Mouse (Mus musculus) brain, adult 2 months (tissue): Measurements from ENCODE around the gene Gcn1l1.
"Not testable (repeated sequence)": the region's sequence is repeated elsewhere in the genome, so short reads cannot be mapped to it uniquely, and the experiment has no call there.

ENCODE experiments used
- DNase-seq: peaks from one replicate; pipeline ENCODE4 v3.0.0; 2011; ENCODE audit warnings: low read depth, low spot score

Gene Gcn1l1

DNA sequence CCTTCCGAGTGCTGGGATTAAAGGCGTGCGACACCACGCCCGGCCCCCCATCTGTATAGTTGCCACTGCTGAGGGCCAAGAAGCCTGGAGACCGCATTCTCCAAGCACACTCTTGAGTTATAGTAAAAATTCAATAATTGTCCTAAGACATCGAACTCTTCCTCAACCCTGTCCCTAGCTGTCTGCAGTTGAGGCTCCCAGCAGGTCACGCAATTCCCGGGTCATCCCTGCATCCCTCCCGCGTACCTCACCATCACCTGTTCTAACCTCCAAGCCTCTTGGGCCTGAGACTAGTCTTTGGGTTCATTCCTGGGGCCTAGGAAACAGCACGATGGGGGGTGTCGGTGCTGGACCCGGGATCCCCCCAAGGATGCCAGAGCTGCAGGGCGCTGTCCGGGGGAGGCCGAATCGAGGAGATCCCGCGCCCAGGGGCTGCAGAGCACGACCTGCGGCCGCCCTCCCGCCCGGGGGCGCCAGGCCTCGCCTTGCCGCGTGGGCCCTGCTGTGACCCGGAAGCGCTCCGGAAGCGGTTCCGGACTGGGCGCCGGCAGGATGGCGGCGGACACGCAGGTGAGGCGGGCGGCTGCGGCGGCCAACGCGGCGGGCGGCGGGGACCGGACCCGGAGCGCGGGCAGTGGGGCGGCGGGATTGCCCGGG is at the start of gene Gcn1l1:
Gene Gcn1l1, plus strand, starts transcription at position 518 of the 657 bp plus-strand sequence.
- DNase-seq, result peak; percentile 87

DNA sequence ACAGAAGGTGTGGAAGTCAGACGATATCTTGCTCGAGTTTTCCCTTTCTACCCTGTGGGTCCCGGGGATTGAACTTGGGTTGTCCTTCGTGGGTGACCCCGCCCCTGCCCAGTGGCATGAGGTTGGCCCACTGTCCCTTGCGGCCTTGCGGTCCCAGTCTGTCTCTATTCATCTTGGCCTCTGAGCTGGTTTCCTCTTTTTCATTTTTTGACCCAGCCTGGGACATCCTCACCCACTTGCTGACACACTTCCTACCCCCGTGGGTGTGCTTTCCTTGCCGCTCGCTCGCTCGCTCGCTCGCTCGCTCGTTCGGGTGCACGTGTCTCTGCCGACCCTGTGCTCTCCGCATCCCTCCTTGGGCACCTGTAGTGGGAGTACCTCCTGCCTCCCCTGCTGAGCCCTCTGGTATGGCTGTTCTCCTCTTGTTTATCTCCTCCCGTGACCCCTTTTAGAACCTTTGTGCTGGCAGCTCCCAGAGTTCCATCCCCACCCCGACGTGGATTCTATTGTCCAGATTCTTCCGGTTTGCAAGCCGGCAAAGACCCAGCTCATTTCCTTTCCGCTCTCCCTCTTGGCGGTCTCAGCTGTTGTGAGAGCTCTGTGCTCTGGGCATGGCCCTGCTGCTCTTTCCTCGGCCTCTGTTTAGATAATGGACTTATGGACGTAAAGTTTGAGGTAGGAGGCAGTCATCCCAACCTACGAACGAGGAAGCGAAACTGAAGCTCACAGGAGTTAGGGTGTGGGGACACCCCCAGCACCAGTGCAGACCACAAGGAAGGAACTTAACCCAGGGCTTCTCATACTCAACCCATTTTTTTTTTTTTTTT is 48.8 kb upstream of the Gcn1l1 start:
- no peak for DNase-seq

DNA sequence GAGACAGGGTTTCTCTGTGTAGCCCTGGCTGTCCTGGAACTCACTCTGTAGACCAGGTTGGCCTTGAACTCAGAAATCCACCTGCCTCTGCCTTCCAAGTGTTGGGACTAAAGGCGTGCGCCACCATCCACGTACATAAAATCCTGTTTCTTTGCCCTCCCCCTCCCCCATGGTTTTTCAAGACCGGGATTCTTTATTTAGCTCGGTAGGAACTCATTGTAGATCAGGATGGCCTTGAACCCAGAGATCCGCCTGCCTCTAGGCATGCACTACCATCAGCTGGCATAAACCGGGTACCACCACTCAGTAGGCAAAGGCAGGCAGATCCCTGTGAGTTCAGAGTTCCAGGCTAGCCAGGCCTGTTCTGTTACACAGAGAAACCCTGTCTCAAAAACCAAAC is 48.1 kb upstream of the Gcn1l1 start:
- DNase-seq, result no peak

DNA sequence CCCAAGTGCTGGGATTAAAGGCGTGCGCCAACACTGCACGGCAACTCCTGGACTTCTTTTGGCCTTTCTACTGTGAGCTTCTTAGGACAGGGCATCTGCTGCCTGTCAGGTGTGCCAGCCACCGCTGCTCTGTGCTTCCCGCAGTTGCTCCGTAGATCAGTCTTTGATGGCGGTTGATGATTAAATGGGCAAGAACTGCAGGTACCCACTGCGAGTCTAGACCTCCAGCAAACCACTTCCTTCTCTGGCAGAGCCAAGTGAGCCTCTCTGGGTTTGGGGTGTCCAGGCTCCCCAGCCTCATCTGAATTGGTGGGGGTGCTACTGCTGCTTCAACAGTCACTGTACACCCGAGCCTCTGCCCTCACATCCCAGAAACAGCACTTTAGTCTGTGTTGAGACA is 47.6 kb upstream of the Gcn1l1 start:
- DNase-seq, result no peak

DNA sequence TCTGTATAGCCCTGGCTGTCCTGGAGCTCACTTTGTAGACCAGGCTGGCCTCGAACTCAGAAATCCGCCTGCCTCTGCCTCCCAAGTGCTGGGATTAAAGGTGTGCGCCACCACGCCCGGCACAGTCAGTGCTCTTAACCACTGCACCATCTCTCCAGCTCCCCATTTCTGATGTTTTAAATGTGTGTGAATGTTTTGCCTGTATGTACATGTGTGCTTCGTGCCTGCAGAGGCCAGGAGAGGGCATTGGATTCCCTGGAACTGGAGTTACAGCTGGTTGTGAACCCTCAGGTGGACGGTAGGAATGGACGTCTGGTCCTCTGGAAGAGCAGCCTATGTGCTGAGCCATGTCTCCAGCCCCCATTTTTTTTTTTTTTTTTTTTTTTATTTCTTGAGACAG is 46.8 kb upstream of the Gcn1l1 start:
- not testable (repeated sequence) for DNase-seq

DNA sequence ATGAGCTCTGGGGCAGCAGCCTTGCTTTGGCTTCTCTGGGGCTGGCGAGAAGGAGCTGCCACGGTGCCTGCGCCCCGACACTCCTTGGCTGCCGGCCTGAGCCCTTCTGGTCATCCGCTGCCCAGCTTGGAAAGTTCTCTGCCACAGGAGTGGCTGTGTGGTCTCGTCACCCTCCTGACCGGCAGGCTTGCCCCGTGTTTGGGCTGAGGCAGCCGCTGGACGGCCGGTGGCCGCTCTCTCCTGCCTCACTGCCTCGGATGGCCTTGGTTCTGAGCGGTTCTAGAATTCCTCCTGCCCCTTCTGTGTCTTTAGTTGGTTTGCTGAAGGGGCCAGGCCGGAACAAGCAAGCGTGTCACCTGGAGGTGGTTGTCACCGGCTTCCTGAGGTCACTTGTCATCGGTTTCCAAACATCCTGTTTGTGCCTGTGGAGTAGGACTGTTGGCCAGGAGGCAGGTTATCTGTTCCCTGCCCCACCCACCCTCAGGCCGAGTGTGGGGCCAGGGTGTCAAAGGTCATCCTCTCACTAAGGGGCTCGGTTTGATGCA is 44.7 kb upstream of the Gcn1l1 start:
- no peak for DNase-seq

DNA sequence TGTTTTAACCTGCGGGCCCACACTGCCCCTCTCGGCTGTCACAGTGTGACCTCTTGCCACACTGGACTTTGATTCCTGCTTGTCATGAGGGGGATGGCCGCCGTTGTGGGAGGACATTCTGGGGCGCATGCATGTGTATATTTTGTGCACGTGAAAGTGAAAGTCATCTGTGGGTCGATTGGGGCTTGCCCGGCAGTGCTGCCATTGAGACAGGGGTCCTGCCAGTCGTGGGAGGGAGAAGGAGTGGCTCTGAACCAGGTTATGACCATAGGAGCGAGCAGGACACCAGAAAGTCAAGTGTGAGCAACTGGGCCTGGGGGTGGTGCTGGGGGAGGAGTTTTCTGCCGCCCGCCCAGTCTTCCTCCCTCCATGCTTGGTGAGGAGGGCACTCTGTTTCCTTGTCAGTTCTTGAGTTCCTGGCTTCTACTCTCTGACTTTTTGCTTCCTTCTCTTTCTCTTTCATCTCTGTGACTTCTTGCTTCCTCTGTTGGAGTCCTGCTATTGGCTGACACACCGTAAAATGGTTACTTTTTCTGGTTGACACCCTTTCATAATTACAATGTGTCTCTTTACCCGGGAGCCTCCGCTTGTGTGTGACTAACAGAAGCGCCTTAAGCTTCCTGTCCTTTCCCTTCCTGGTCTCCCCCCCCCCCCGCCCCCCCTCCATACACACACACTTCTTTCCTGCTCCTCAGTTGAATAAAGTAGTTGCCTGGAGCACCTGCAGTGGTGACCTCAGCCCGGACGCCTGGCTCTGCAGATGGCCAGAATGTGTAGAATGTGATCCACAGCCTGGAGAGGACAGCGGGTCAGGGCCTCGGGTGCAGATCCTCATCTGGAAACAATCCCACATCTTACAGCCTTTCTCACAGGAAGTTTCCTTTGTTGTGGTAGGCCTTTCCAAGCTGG is 43.2 kb upstream of the Gcn1l1 start:
- no peak for DNase-seq

DNA sequence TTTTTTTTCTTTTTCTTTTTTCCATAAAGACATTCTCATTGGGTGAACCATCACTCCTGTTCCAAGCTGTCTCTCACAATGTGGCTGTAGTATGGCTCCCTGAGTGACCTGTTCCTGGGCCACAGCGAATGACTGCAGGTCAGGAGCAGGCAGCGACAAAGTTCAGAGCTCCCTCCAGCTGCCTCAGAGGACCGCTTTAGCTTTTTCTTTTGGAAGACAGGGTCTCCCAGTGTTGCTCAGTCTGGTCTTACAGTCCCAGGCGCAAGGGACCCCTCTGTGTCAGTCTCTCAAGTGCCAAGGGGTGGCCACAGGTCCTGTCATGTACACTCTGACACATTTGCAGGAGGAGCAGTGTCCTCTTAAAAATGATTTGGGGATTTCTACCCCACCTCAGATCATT is 42.5 kb upstream of the Gcn1l1 start:
- no peak for DNase-seq

DNA sequence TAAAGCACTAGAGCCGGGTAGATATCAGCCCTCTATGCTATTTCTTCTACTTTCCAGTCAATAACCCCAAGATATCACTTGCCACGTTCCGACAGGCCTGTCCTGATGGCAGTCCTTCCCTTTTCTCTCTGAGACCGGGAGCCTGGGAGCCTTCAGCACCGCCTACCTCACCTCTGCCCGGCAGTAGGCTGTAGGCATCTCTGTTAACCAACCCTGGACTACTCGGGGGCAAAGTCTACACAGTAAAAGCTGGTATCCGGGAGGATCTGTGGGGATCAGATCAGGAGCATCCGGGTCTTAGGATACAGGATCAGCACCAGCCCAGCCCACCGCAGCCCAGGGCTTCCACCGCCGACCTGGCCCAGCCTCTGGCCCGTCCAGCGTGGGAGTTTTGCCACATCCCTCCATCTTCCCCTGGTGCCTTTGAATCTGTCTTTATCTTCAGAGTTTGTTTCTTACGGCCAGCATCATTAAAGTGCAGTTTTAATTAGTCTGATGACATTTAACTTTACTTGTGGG is 42.0 kb upstream of the Gcn1l1 start:
- DNase-seq, result no peak

DNA sequence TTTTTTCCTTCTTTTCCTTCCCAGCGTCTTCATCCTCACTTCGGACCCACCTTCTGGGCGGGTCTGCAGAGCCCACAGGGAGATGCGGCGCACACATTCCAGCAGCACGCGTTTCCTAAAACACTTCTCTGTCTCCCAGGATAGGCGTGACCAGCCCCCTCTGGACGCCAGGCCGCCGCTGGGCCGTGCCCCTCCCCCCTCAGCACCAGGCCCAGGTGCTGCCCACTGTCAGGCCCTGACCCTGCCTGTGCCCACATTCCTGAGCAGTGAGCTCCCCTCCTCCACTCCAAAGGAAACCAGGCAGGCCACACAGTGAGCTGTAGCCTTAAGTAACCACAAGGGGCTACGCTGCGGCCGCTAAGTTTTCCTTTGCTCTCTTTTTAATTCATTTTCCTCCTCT is 41.1 kb upstream of the Gcn1l1 start:
- no peak for DNase-seq

DNA sequence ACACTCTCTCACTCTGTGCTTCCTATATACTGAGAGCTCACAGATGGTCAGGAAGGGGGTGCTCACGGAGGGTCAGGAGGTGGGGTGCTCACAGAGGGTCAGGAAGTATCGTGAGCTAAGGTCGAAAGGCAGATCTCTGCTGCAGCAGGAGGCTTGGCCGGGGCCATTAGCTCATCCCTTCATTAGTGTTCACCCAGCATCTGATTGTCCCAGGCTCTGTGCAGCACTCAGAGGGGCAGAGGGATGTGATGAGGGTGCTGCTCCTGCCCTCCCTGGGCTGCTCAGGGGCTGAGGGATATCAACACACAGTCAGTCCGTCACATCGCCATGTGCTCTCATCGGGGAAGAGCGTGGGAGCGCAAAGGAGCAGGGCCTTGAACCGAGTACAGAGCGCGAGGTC is 40.6 kb upstream of the Gcn1l1 start:
- no peak for DNase-seq

DNA sequence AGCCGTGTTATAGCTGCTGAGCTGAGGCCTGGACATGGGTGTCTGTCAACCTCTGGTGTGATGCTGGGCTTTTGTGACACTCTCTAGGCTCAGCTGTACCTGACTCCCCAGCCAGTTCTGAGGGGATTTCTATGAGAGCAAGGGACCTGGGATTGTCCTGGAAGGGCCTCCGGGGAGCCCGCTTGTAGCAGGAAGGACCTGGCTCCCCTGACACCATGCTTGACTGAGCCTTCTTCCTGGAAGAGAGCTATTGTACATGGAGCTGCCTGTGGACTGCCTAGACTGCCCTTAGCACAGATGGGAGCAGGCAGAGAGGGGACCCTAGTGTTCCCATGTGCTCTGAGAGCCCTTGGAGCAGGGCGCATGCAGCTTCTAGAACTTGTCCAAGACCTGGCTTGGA is 39.6 kb upstream of the Gcn1l1 start:
- no peak for DNase-seq

DNA sequence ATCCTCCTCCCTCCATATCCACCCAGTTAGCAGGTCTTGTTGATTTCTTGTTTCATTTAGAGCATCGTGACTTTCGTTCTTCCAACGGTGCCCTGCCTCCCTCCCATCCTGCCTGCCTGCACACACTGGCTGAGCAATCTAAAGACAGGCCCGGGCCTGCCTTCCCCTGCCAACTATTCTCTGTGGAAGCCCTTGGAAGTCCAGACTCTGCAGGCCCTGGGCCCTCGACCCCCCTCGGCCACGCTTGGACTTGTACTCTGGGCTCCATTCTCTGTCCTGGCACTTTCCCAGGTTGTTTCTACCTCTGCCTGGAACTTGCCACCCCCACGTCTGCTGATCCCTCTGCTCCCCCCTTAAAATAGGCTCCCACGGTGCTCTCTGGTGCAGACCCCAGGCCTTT is 39.1 kb upstream of the Gcn1l1 start:
- DNase-seq, result no peak

DNA sequence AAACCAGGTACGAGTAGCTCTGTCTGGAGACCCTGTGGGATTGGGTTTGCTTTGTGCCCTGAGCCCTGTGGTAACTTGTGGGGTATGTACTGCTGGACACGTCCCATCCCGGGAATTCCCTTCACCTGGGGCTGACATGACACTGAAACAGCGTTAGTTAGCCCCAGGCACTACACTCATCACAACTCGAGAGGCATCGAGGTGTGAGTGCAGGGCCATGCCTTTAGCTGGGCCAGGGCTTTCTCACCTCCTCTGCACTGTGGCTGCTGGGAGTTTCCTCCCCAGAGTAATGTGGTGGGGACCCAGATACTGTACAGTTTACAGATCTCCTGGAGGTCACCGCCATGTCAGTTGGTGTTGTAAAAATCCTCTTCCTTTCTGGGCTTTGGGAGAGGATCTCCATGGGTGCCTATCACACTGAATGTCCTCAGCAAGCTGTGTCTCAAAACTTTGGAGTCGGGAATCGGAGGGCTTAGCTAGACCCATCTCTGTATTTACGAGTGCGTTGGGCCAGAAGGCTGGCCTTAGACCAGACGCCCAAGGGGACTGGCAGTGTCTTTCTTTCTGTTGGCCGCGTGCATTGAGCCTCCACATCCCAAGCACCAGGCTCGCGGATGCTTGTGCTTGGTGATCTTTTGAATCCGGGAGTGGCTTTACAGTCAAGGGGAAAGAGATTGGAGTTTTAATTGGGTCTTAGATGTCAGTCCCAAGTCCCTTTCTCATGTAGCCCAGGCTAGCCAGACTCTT is 38.4 kb upstream of the Gcn1l1 start:
- DNase-seq, result no peak

DNA sequence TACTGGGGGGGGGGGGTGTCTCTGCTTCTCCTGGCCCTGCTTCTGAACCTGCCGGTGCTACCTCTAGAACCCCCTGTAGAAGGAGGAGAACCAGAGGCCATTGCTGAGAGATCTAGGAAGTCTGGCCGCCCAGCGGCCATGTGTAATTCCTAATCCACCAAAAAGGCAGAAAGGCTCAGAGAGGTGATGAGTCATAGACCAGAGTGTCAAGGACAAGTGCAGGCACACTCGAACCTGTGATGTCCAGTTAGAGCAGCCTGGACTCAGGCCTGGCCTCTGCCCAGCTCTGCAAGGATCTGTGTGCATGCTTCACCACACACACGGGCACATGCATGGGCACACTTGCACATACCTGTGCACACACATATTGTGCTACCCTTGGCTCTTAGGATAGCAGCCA is 36.9 kb upstream of the Gcn1l1 start:
- DNase-seq, result no peak

DNA sequence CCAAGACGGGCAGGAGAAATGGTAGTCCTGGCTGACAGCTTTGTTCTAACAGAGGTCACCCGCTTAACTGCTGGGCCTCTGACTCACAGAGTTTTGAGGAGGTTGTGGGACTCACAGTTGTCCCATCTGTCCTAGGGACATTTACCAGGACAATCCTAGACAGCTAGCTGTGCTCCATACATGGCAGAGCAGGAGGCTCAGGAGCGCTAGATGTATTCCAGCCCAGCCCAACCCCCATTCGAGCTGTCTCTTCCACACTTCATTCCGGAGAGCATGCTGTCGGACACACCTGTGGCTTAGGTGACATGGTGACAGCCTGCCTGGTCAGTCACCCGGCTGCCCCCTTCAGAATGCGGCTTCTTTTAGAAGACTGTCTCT is 35.7 kb upstream of the Gcn1l1 start:
- DNase-seq, result peak; percentile 66

DNA sequence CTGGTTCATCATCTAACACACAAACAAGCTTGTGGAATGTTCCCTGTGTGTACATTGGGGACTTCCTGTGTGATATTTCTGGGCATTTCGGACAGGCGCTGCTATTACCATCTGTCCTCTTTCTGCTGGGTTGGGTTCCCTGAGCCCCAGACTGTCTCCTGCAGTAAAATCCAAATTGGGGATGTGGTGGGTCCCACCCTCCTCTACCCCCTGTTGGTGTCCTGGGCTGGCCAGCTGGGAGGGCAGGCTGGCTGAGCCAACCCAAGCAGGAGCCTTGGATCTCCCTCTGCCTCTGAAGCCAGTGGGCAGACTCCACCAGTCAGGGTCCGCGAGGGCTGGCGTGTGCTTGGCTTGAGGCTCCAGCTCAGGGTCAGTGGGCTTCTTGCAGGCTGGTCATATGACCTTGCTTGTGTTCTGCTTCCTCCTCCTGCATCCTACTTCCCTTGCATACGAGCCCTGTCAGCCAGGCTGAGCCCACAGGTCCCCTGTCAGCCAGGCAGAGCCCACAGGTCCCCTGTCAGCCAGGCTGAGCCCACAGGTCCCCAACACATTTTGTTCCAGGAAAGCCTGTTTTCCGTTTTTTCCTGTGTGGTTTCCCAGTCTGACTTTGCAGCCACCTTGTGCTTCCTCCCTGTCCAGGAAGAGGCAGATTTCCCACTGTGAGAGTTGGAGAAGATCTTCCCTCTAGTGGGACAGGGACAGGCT is 35.2 kb upstream of the Gcn1l1 start:
- DNase-seq, result peak; percentile 64

DNA sequence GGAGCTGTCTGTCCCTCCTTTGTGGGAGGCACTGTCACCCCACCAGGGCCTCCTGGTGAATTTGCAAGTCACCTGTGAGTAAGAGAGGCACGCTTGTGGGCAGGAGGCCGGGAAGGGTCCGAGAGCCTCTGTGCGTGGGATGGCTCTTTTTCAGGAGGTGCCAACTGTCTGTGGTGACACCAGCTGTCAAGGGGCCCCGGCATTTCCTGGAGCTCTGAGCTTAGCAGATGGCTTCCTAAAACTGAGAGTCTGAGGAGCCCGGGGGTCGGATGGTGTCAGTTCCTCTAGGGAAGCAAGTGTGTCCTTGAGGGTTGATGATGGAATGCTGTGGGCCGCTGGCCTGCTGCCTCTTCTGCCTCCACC is 34.6 kb upstream of the Gcn1l1 start:
- peak; percentile 95 for DNase-seq

DNA sequence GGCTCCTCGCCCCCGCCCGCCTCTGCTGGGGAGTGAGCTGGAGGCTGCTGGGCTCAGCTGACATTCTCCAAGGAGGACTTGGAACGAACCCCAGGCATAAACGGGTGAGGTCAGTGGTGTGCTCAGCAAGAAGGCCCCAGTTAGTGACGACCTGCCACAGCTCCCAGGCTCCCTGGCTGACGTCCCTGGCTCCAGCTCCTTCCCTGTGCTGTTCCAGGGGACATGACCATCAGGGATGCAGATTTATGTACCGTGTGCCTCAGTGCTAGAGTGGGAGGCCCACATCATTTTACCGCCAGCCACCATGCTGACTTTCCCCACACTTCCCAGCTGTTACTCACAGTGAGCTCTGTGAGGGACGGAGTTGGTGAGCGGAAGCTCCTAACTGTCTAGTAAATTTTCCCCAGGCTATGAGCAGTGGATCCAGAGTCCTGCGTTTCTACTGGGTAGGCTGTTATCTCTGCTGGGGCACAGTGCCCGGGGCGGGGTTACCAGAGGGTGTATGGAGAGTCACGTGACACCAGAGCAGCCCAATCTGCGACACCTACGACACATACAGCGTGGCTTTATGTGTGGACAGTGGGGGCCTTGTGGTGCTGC is 33.3 kb upstream of the Gcn1l1 start:
- DNase-seq, result peak; percentile 93

DNA sequence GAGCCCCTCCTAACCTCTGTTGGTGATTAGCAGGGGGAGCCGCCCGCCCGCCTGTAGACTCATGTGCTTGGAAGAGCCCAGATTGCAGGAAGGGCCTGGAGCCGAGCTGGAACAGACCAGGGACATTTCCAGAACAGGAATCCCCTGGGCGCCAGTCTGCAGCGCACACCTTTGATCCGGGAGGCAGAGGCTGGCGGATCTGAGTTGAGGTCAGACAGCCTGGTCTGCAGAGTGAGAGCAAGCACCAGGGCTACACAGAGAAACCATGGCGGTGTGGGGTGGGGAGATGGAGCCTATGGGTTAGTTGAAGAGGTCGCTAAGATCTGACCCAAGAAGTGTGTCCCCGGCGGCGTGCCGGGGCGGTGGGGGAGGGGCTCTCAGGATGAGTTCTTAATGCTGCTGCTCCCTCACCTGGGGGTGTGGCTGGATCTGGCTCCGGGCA is 30.7 kb upstream of the Gcn1l1 start:
- no peak for DNase-seq
